Mouse (Mus musculus) spleen, adult 2 months (tissue): ENCODE results near the gene Ifngr1.

Experiments used
- CTCF ChIP-seq: fragments of 200-500 bp; IDR thresholded peaks from 2 replicates; pipeline ENCODE4 v1.5.1; 2011; ENCODE audit warnings: mild to moderate bottlenecking, inconsistent platforms; ENCODE audit not compliant: insufficient read depth, insufficient read length, insufficient replicate concordance; ENCODE audit errors: extremely low read depth
- POLR2A ChIP-seq: fragments of 200-500 bp; IDR thresholded peaks from 2 replicates; pipeline ENCODE4 v1.6.1; 2011; ENCODE audit warnings: low read depth, low read length, inconsistent platforms

- no peak for TF ChIP-seq CTCF
- no peak for TF ChIP-seq POLR2A
Measured at GRCm38 (mm10) chr10:19619736-19620135, 28.0 kb downstream of the Ifngr1 start.
